Mouse (Mus musculus): Measurements from ENCODE around the gene Tll2. TPM values are rescaled to one million over a fixed set of nuclear protein-coding genes. Genes with fewer than 3 reads are reported as not detected.

Gene Tll2
- total RNA-seq, 2 experiments from 2014 or later, result 0.16 to 0.27 TPM

- intact Hi-C loops (cut with DNase I; ENCODE audit: low total_unique reads), result no loop called here
- no peak for DNase-seq
Observed at GRCm38 (mm10) chr19:41045091-41045770, 161.4 kb downstream of the Tll2 start.

- intact Hi-C loops (cut with DNase I; ENCODE audit: low total_unique reads), result no loop called here
- DNase-seq, result no peak
Observed at GRCm38 (mm10) chr19:41039110-41039509, 167.5 kb downstream of the Tll2 start.

GRCm38 (mm10) chr19:41035809-41036551 lies 170.7 kb downstream of the Tll2 start:
- DNase-seq, result no peak
- intact Hi-C loops (cut with DNase I; ENCODE audit: low total_unique reads), result no loop called here

Other genes with a start within 250 kb of the Tll2 start
- gene Blnk, start 212.3 kb downstream of the Tll2 start, total RNA-seq (2021), result under 1 TPM; 0.55 to 0.82 TPM
- gene Dntt, start 177.6 kb downstream of the Tll2 start, total RNA-seq (2021), result not detected
- gene Opalin, start 129.7 kb downstream of the Tll2 start, total RNA-seq (2021), result not detected
- gene Tm9sf3, start 57.2 kb upstream of the Tll2 start, total RNA-seq (2021), result 10 to 100 TPM; 73.7 to 78.2 TPM
- under 1 TPM; 0.38 to 0.70 TPM for gene Pik3ap1, start 178.3 kb upstream of the Tll2 start, total RNA-seq (2021)

Data from gastrocnemius, postnatal 14 days (tissue).